Mouse (Mus musculus) G1E (cell line): ENCODE measurements at regions not wholly inside any gene's neighbourhood (a gene's known extent, or its start where the extent isn't known, plus 50 kb on each side); places are given as distances from the start of the nearest gene placed in this dataset.

ENCODE experiments used
- CTCF ChIP-seq: IDR thresholded peaks from 2 replicates; pipeline ENCODE4 v1.5.1; 2012; ENCODE audit warnings: low read depth, low read length, inconsistent platforms, mixed read lengths
- GATA1 ChIP-seq: IDR thresholded peaks from 2 replicates; pipeline ENCODE4 v1.6.1; 2012; ENCODE audit warnings: borderline replicate concordance, low read length, inconsistent platforms, mixed read lengths

- no peak for TF ChIP-seq CTCF
- no peak for TF ChIP-seq GATA1
Observed at GRCm38 (mm10) chr8:24383963-24384435, 341.7 kb downstream of the Adam3 start.
